Mouse (Mus musculus) adrenal gland, postnatal 14 days (tissue): ENCODE measurements at regions not wholly inside any gene's neighbourhood (a gene's known extent, or its start where the extent isn't known, plus 50 kb on each side); places are given as distances from the start of the nearest gene placed in this dataset.

Experiments used
- DNase-seq: peaks from one replicate; pipeline ENCODE4 v3.0.0; 2021; ENCODE audit warnings: mixed read lengths

GRCm38 (mm10) chr3:143710805-143711469, 494.1 kb downstream of the Lmo4 start:
- no peak for DNase-seq

GRCm38 (mm10) chr3:143706679-143707078, 498.3 kb downstream of the Lmo4 start:
- DNase-seq = no peak

GRCm38 (mm10) chr3:143694817-143695216, 510.2 kb downstream of the Lmo4 start:
- DNase-seq = no peak

GRCm38 (mm10) chr3:143685742-143686141, 519.3 kb downstream of the Lmo4 start:
- DNase-seq = no peak

GRCm38 (mm10) chr3:143678186-143678585, 526.8 kb downstream of the Lmo4 start:
- no peak for DNase-seq

- DNase-seq = no peak
Measured at GRCm38 (mm10) chr3:143674855-143675254, 530.2 kb downstream of the Lmo4 start.

GRCm38 (mm10) chr3:143674446-143674845, 530.6 kb downstream of the Lmo4 start:
- no peak for DNase-seq

GRCm38 (mm10) chr3:143662041-143662685, 542.9 kb downstream of the Lmo4 start:
- DNase-seq = no peak

GRCm38 (mm10) chr3:143659421-143659978, 545.5 kb downstream of the Lmo4 start:
- DNase-seq = no peak

- DNase-seq = no peak
Measured at GRCm38 (mm10) chr3:143647237-143647636, 557.8 kb downstream of the Lmo4 start.

- no peak for DNase-seq
Measured at GRCm38 (mm10) chr3:143646836-143647235, 558.2 kb downstream of the Lmo4 start.

- no peak for DNase-seq
Measured at GRCm38 (mm10) chr3:143633036-143633435, 572.0 kb downstream of the Lmo4 start.

GRCm38 (mm10) chr3:143631183-143631582, 573.8 kb downstream of the Lmo4 start:
- DNase-seq = peak; percentile 12

- DNase-seq = no peak
Measured at GRCm38 (mm10) chr3:143624906-143625305, 580.1 kb downstream of the Lmo4 start.

GRCm38 (mm10) chr3:143622275-143622674, 582.7 kb downstream of the Lmo4 start:
- no peak for DNase-seq

GRCm38 (mm10) chr3:143619125-143619524, 585.9 kb downstream of the Lmo4 start:
- DNase-seq = peak; percentile 10

GRCm38 (mm10) chr3:143614895-143615294, 590.1 kb downstream of the Lmo4 start:
- no peak for DNase-seq

GRCm38 (mm10) chr3:143614004-143614403, 591.0 kb downstream of the Lmo4 start:
- DNase-seq = no peak

- DNase-seq = no peak
Measured at GRCm38 (mm10) chr3:143609673-143610072, 595.3 kb downstream of the Lmo4 start.

- DNase-seq = peak; percentile 76
Measured at GRCm38 (mm10) chr3:143599120-143599519, 605.9 kb downstream of the Lmo4 start.

GRCm38 (mm10) chr3:143596949-143597593, 607.9 kb downstream of the Lmo4 start:
- DNase-seq = peak; percentile 37

GRCm38 (mm10) chr3:143596011-143596683, 608.9 kb downstream of the Lmo4 start:
- no peak for DNase-seq

GRCm38 (mm10) chr3:143595081-143595480, 609.9 kb downstream of the Lmo4 start:
- no peak for DNase-seq
